Mouse (Mus musculus): ENCODE data around the gene Oaz2.
"Not testable (repeated sequence)": the region's sequence is repeated elsewhere in the genome, so short reads cannot be mapped to it uniquely, and the experiment has no call there.

The Oaz2 gene

GRCm38 (mm10) chr9:65653741-65654140 is 14.1 kb upstream of the Oaz2 start:
- no peak for DNase-seq

GRCm38 (mm10) chr9:65654700-65655237 is 13.0 kb upstream of the Oaz2 start:
- no peak for DNase-seq

- DNase-seq: no peak
Observed at GRCm38 (mm10) chr9:65655540-65655939, 12.3 kb upstream of the Oaz2 start.

GRCm38 (mm10) chr9:65657218-65657617 is 10.6 kb upstream of the Oaz2 start:
- DNase-seq: no peak

GRCm38 (mm10) chr9:65661029-65661428 is 6.8 kb upstream of the Oaz2 start:
- DNase-seq: no peak

GRCm38 (mm10) chr9:65661493-65661892 is 6.3 kb upstream of the Oaz2 start:
- DNase-seq: no peak

GRCm38 (mm10) chr9:65664163-65664562 is 3.6 kb upstream of the Oaz2 start:
- no peak for DNase-seq

GRCm38 (mm10) chr9:65666042-65666441 is 1.8 kb upstream of the Oaz2 start:
- peak; percentile 47 for DNase-seq

- DNase-seq: no peak
Observed at GRCm38 (mm10) chr9:65671431-65671931, 3.7 kb downstream of the Oaz2 start.

GRCm38 (mm10) chr9:65672996-65673395 is 5.2 kb downstream of the Oaz2 start:
- no peak for DNase-seq

- no peak for DNase-seq
Observed at GRCm38 (mm10) chr9:65675461-65676357, 7.9 kb downstream of the Oaz2 start.

- DNase-seq: peak; percentile 97
Observed at GRCm38 (mm10) chr9:65676358-65677118, 8.7 kb downstream of the Oaz2 start.

- no peak for DNase-seq
Observed at GRCm38 (mm10) chr9:65677119-65677462, 9.3 kb downstream of the Oaz2 start.

GRCm38 (mm10) chr9:65679181-65679761 is 11.5 kb downstream of the Oaz2 start:
- peak; percentile 27 for DNase-seq

- DNase-seq: no peak
Observed at GRCm38 (mm10) chr9:65680938-65681633, 13.3 kb downstream of the Oaz2 start.

GRCm38 (mm10) chr9:65681634-65681940 is 13.8 kb downstream of the Oaz2 start:
- DNase-seq: no peak

- no peak for DNase-seq
Observed at GRCm38 (mm10) chr9:65682183-65682582, 14.4 kb downstream of the Oaz2 start.

- DNase-seq: no peak
Observed at GRCm38 (mm10) chr9:65682994-65683393, 15.2 kb downstream of the Oaz2 start.

GRCm38 (mm10) chr9:65684704-65685103 is 16.9 kb downstream of the Oaz2 start:
- no peak for DNase-seq

GRCm38 (mm10) chr9:65689869-65690268 is 22.1 kb downstream of the Oaz2 start:
- DNase-seq: not testable (repeated sequence)

GRCm38 (mm10) chr9:65692466-65692865 is 24.7 kb downstream of the Oaz2 start:
- DNase-seq: no peak

GRCm38 (mm10) chr9:65692959-65693603 is 25.3 kb downstream of the Oaz2 start:
- no peak for DNase-seq
